Mouse (Mus musculus): ENCODE data around the gene Serpina3n.
"Not testable (repeated sequence)": the region's sequence is repeated elsewhere in the genome, so short reads cannot be mapped to it uniquely, and the experiment has no call there.

The Serpina3n gene

DNA sequence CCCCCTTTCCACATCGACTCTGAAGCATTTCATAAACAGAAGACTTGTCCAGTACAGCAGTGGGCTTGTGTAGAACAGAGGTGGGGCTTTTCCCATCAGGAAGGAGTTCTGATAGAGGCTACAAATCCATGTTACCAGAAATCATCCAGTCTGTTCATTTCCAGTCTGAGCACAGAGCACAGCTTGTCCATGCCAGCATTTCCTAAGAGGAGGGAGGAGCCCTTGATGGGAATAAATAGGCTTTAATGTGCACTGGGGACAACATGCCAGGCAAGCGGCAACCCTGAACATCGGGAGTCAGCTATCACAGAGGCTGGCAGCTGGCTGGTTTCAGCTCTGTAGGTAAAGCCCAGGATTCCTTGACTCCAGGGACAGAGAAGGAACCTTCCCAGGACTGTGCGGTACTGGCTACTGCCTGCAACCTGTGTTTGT, at the start of gene Serpina3n:
Gene Serpina3n, plus strand, starts transcription at position 276 of the 432 bp plus-strand sequence.
- in situ Hi-C loops (cut with MseI, MboI), result no loop called here

DNA sequence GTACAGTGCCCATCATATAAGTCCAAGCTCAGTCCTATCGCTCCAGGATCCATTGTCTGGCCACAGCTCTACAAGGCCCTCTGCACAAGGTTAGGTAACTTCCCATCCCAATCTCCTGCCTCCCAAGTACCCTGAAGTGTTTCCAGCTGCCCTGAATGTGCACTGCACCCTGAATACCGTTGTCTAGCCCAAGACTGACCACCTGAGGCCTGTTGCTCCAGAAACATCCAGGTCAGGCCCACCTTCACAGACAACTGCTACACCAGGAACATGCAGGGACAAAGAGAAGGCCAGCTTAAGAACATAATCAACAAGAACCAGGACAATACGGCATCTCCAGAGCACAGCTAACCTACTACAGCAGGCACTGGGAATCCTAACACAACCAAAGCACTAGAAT, 36.5 kb upstream of the Serpina3n start:
- in situ Hi-C loops (cut with MseI, MboI), result no loop called here

DNA sequence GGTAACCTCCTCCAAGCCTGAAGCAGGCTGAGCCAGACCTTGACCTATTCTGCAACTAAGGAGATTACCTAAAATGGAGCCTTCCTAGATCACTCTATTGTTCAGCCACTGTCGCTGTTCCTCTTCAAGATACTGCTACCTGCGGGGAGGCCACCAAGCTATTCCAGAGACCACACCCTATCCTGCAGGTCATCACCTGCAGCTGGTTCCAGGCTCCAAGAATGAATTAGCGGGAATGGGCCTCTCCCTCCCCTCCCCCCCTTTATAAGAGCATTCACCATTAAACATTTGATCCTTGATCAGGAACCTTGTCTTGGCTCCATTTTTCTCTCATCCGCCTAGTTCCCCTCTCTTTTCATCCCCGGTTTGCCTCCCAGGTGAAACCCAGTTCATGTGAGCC, 29.4 kb upstream of the Serpina3n start:
- in situ Hi-C loops (cut with MseI, MboI), result not testable (repeated sequence)

DNA sequence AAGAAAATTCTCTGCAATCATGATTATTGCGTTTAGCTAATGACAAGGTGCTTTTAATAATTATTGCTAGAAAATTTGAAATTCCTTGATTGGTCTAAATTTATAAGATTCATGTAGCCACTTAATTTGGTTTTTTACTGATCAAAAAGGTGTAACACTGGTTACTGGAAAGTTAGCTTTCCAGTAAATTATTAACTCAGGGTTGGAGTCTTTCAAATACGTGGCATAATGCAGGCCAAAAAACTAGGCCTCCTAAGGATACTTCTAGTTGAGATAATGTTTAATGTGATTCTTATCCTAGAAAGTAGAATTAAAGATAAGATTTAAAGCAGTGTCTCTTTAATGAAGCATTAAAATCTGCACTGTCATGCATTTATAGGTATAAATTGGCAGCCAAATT, 28.2 kb upstream of the Serpina3n start:
- in situ Hi-C loops (cut with MseI, MboI), result not testable (repeated sequence)

DNA sequence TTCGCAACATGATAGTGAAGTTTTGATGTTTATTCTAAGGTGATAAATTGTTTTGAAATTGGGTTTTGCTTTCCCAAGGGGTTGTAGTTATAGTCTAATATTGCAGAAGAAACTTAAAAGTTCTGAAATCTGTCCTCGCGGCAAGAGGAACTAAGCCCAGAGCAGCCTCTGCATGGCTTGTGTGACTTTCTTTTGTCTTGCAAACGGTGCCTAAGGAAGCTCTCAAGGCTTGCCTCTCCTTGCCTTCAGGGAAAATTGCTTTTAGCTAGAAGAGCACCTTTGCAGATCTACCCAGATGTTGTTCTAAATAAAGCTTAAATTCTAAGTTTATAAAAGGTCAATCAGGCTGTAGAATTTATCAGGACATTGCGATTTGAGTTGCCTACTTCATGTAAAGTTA, 27.7 kb upstream of the Serpina3n start:
- in situ Hi-C loops (cut with MseI, MboI), result not testable (repeated sequence)

DNA sequence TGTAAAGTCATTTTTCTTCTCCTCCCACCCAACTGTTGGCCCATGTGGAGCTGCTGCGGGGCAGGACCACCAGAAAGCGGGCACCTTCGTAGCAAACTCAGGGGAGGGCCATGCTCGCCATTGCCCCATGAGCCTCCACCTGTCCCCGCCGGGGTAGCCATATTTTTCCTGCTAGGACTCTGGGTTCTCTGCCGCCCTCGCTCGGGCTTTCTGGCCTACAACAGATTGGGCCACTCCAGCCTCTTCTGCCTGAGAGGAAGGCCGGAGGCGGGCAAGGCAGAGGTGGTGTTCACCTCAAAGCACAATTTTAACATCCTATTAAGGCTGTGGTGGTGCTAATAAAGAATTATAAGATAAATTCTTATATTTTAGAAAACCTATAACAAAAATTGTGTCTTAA, 26.7 kb upstream of the Serpina3n start:
- in situ Hi-C loops (cut with MseI, MboI), result no loop called here

DNA sequence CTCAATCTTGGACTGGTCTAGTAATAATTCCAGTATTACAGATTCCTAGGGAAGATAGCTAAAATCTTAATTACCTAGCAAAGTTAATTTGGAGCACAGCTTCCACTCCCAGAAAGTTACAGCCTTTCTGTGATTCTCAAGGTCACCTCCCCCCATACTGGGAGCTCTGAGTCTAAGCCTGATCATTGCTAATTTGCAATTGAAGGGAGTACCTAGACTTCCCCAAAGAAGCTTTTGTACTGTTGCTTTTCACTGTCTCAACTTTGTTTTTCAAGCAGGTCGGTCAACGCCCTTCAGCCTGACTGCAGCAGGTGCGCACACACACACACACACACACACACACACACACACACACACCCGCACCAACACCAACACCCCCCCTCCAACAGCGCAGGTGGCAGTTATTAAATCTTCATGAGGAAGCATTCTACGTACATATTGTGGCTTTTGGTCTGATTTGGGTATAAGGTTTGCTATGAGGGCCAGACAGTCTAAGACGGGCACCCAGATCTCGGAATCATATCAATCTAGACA, 25.4 kb upstream of the Serpina3n start:
- in situ Hi-C loops (cut with MseI, MboI), result not testable (repeated sequence)

DNA sequence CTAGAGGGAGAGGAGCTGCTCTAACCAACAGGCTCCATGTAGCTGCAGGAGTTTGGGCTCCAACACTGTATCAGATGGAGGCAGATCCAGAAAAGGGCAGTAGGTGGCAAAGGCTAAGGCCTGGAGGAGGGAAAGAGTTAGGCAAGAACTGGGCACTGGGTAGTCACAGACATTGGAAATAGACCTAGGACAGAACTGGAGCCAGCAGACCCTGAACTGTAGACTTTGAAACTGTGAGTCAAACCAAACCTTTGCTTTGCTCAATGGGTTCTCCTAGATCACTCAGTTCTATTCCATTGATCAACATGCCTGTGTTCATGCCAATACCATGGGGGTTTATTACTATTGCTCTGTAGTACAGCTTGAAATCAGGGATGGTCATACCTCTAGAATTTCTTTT, 20.5 kb upstream of the Serpina3n start:
- in situ Hi-C loops (cut with MseI, MboI), result not testable (repeated sequence)

DNA sequence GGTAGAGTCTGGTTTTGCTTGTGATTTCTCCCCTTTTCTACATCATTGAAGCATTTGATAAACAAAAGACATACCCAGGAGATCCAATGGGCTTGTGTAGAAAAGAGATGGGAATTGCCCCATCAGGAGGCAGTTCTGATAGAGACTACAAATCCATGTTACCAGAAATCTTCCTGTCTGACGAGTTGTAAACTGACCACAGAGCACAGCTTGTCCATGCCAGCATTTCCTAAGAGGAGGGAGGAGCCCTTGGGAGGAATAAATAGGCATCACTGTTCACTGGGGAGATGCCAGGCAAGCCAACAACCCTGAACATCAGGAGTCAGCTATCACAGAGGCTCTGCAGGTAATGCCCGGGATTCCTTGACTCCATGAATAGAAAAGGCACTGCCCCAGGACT, 19.7 kb upstream of the Serpina3n start:
- in situ Hi-C loops (cut with MseI, MboI), result not testable (repeated sequence)

DNA sequence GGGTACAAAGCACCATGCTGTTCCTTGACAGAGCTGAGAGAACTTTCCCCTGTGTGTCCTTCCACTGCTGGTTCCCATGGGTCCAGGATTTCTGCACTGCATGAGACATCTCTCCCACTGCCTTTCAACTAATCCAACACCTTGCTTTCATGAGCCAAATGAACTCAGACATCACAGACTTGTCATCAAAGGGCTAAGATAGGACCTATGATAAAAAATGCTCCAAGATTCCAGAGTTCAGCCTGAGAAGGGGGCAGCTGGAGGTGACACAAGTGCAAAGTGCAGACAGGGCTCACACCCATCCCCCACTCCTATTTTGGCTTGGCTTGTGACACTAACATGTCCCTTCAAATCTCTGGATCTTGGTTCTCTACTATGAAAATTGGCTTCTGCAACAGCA, 18.1 kb upstream of the Serpina3n start:
- in situ Hi-C loops (cut with MseI, MboI), result no loop called here

DNA sequence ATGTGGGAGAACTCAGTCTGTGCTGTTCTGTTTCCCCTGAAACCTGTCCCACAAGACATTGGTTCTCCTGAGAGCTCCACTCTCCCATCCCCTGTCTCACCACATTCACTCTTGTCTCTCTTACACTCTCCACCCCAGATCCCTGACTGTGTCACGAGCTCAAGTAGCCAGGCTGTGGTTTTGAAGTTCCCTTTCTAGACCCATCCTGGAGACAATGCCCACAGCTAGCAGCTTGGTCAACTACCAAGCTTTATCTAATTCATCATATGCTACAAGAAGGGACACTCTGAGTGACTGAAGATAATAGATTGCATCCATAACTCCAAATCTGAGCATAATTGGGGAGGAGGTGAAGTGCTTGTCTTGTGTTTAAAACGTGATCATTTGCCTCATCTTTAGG, 15.5 kb upstream of the Serpina3n start:
- in situ Hi-C loops (cut with MseI, MboI), result not testable (repeated sequence)

DNA sequence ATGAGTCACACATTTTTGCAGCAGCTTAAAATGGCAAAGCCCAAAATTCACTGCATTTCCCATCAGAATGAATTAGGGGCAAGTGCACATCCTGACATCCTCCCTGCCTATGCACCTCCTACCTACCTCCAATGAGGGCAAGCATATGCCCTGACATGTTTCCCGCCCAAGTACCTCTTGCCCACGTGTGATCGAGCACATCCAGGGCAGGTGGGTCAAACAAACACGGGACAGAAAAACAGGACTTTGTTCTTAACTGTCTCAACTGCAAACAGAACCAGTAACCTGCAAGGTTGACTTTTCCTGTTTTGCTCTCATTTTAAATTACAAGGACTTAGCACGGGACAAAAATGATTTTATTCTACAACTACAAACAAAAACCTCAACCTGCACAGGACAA, 2.6 kb upstream of the Serpina3n start:
- in situ Hi-C loops (cut with MseI, MboI), result no loop called here

DNA sequence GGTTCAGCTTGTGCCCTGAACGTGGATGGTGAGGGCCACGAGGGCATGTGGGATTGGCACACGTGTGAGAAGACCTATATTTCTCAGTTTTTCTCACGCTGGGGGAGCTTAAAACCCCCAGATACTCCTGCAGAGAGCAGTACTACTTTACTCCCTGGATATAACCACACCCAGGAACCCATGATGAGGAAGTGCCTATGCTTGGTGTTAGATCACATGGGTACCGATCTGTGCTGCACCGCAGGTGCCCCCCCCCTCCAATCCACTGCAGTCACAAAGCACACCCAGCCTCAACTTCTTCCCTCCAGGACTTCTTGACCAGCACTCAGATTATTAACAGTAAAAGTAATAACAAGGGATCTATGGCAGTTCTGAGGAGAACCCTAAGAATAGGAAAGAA, 6.0 kb downstream of the Serpina3n start:
- in situ Hi-C loops (cut with MseI, MboI), result no loop called here

DNA sequence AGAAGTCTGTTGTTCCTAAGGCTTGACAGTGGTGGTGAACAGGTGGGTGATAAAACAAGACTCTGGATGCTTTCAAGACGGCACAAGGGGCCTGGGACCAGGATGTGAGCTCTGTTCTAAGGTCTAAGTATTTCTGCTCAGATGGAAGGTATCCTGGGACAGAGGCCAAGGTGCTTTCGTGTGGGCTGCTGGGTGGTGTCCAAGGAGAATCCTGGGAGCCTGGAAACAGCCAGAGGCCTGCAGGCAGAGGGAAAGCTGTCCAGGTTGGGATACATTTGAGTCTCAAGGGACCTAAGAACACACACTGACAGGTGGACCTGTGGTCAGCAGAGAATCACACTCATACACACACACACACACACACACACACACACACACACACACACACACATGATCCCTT, 8.0 kb downstream of the Serpina3n start:
- in situ Hi-C loops (cut with MseI, MboI), result no loop called here

DNA sequence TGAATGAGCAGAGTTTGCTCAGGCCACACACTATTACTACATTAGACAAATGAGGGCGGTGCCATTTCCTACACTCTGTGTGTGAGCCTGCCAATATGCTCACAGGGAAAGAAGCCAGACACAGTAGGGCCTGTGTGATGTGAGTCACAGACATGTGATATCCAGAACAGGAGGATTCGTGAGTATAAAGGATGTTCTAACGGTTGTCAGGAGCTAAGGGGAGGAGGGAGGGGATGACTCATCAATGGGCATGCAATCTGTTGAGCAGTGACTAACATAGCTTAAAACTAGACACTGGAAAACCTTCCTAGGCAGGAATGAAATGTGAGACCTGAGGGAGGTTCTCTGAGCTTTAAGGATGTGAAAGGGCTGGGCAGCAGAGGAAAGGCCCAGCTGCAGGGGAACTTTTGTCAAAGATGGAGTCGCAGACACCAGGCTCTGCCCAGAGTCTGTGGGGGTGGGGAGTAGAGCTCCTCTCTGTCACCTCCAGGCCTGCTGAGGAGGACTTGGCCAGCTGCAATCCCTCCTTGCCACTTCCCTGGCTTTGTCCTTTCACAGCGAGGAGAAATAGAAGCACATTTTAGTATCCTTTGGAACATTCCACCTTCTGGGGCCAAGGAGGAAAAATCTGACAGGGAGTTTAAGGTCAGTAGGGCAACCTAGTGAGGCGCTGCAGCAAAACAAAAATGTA, 9.2 kb downstream of the Serpina3n start:
- in situ Hi-C loops (cut with MseI, MboI), result no loop called here

DNA sequence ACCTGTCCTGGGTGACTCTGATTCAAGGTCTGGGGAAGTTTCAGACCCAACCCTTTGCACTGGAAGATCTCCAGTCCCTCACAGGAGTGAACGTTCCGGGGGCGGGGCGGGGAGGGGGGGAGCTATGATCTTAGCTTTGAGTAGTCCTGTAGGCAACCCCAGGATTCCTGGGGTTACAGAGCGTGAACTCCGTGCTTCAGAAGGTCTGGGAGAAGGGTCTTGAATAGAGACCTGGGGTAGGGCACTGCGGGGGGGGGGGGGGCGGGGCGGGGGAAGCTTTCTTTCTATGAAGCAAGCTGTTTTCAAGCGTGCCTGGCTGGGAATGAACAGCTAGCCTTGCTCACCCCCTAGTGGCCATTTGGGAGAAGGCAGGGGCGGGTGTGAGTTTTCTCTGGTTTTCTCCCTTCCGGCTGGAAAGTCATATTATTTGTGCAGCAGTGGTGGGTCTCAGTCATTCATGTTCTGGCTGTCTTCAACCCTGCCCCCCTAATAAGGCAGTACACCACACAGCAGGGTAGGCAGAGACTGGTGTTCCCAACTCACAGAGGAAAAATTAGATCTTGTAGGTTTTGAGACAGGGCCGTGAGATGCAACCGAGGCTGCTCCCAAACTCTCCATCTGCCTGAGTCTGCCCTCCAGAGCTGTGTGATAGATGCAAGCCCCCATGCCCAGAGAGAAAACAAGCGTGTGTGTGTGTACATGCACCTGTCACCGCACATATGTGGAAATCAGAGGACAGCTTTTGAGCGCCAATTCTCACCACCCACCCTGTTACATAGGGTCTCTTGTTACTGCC, 12.0 kb downstream of the Serpina3n start:
- in situ Hi-C loops (cut with MseI, MboI), result no loop called here

DNA sequence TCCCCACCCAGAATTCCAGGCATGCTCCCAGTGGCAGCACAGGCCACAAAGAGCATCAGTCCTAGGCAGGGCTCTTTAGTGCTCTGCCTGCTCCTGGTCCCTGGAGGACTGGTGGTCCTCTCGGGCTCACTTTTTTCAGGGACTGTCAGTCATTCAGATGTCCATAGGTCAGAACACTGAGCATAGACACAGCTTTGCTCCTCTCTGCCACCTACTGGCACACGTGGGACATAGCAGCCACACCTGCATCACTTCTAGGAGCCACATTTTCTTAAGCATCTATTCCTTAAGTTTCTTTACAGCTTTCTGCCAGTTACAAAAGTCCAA, 12.6 kb downstream of the Serpina3n start:
- in situ Hi-C loops (cut with MseI, MboI), result no loop called here

DNA sequence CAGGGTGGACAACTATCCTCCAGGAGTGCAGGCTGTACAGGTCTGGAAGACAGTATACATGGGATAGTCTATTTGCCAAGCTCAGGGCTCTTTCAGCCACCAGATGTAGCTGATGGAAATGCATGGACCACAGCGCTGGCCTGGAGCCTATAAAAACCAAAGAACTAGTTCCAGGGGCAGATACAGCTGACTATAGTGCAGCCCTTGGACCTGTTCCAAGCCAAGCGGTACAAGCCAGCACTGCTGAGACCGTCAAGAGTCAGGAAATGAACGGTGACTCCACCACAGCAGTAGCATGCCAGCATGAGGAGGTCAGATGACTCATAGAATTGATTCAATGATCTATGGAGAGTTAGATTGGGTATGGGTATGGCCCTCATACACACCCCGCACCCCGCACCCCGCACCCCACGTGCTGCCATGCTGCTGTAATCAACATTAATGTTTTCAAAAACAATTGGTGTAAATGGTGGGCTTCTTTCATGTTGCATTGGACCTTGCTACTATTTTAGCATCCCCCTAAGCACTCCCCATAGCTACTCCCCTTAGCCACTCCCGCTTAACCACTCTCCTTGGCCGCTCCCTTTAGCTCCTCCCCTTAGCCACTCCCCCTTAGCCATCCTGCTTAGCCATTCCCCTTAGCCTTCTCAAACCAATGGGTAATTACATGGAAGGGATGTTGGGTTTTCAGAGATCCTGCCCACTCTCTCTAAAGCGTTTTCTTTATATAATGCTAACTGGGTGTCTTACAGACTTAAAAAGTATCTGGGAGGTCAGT, 16.3 kb downstream of the Serpina3n start:
- in situ Hi-C loops (cut with MseI, MboI), result loop anchor here (5.0 to 10.0 kb wide), 4 partner anchors 358 to 431 kb away; no protein-coding TSS in a partner anchor

DNA sequence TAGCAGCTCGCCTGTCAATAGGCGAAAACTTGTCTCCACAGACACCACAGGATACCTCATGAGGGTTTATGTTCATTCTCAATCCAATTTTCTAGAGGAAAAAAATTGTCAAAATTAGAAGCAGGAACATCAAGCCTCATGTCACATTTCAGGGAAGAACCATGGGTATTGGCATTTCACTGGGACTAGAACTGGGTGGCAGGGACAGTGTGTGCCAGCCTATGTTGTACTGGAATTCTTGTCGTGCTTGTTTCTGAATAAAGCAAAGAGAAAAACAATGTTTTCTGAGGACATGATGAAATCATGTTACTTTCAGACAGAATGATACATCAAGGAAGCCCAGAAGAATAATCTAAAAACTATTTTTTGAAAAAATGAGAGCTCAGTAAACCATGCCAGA, 19.1 kb downstream of the Serpina3n start:
- in situ Hi-C loops (cut with MseI, MboI), result loop anchor here (10.0 kb wide), 2 partner anchors 361 to 431 kb away; no protein-coding TSS in a partner anchor

DNA sequence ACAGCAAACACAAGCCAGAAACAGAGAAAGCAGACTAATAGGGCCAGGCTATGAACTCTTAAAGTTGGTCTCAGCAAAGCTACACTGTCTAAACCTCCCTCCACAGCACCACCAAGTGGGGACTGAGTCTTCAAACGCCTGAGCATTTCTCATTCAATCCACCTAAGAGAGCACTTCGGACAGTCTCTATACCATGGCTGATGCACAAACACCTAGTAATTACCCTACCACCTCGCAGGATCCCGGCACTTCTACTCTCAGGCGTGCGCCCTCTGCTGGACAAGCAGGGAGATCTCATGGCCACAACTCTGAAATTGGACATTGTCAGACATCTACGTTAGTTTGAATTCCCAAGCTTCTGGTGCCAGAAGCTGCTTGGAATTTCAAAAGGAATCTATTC, 20.4 kb downstream of the Serpina3n start:
- in situ Hi-C loops (cut with MseI, MboI), result loop anchor here (10.0 kb wide), 2 partner anchors 362 to 432 kb away; no protein-coding TSS in a partner anchor

DNA sequence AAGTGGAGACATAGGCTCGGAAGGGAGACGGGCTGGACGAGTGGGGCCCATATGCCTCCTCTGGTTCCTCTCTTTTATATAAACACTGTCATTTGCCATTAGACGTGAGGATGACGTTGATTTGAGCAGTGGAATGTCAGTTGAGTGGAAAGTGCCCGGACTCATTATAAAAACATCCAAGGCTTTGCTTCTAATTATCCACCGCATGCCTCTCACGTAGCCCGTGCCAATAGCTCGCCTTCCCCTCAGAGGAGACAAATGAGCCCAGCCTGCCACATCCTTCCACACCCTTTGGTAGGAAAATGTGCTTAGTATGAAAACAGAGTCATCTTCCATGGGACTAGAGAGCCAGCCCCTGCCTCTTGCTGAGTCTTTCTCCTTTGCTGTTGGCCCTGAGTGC, 24.8 kb downstream of the Serpina3n start:
- in situ Hi-C loops (cut with MseI, MboI), result no loop called here

DNA sequence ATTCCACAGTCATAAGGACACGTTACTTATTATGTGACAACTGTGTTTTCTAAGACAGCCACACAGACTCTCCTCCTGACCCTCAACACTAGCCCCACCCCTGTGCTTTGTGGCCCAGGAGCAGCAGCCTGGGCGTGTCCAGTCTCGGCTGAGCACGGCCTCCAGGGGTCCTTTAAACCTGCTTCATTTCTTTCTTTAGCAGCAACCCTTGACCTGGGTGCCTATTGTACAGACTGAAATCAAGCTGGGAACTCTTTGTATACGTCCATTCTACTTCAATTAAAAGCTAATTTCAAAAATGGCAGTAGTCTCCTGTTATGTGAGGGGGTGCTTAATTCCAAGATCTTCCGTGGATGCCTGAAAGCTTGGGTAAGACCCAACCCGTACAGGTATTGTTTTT, 26.7 kb downstream of the Serpina3n start:
- in situ Hi-C loops (cut with MseI, MboI), result no loop called here
